Mouse (Mus musculus) C2C12 (cell line): ENCODE data around the gene Phactr2.

ENCODE experiments used
- CEBPB ChIP-seq: IDR thresholded peaks from one replicate; pipeline ENCODE4 v1.6.1; 2011; ENCODE audit warnings: low read depth, mild to moderate bottlenecking, control low read depth, moderate library complexity
- CTCF ChIP-seq: IDR thresholded peaks from one replicate; pipeline ENCODE4 v1.5.1; 2011; ENCODE audit not compliant: control insufficient read depth, insufficient read depth, insufficient read length
- MAX ChIP-seq: IDR thresholded peaks from one replicate; pipeline ENCODE4 v1.6.1; 2011; ENCODE audit warnings: mild to moderate bottlenecking, control low read depth
- MYOD1 ChIP-seq: IDR thresholded peaks from one replicate; pipeline ENCODE4 v1.6.1; 2011; ENCODE audit warnings: low read depth; ENCODE audit not compliant: control insufficient read depth, insufficient read length
- MYOG ChIP-seq: IDR thresholded peaks from one replicate; pipeline ENCODE4 v1.6.1; 2011; ENCODE audit not compliant: control insufficient read depth, insufficient read length; ENCODE audit errors: extremely low read depth
- USF1 ChIP-seq: IDR thresholded peaks from one replicate; pipeline ENCODE4 v1.6.1; 2011; ENCODE audit warnings: low read depth, mild to moderate bottlenecking, control low read depth, moderate library complexity

- TF ChIP-seq CTCF: no peak
- TF ChIP-seq MYOG: no peak
- TF ChIP-seq USF1: no peak
- TF ChIP-seq MYOD1: no peak
- TF ChIP-seq MAX: no peak
- TF ChIP-seq CEBPB: no peak
These were observed 296.1 kb downstream of the Phactr2 start, which contains the start of gene Zc2hc1b for GRCm38 (mm10) chr10:13177973-13178624.
